Mouse (Mus musculus) forebrain, embryonic 11.5 days (tissue): ENCODE data around the gene Fntb. TPM values are rescaled to one million over a fixed set of nuclear protein-coding genes. Genes with fewer than 3 reads are reported as not detected.

Source experiments
- ATAC-seq: fragments of 200-750 bp; cut with Nextera tagmentation; replicated peaks from 2 replicates; pipeline ENCODE4 v1.8.0; 2017; ENCODE audit warnings: moderate TSS enrichment; ENCODE audit not compliant: low FRiP score
- DNase-seq: peaks from one replicate; pipeline ENCODE4 v3.0.0-alpha.2; 2017; ENCODE audit warnings: low spot score
- H3K27ac ChIP-seq: fragments of 300-500 bp; sonication (generic); 2 replicates; pipeline ENCODE4 v1.5.1; 2014; ENCODE audit warnings: low read depth, low read length
- H3K27me3 ChIP-seq: fragments of 300-500 bp; sonication (generic); 2 replicates; pipeline ENCODE4 v1.6.1; 2014; ENCODE audit warnings: mild to moderate bottlenecking, low read length, mixed read lengths; ENCODE audit not compliant: control insufficient read depth, insufficient read depth
- H3K36me3 ChIP-seq: fragments of 300-500 bp; sonication (generic); 2 replicates; pipeline ENCODE4 v1.6.1; 2014; ENCODE audit warnings: mild to moderate bottlenecking, low read length, moderate library complexity, mixed read lengths; ENCODE audit not compliant: control insufficient read depth, insufficient read depth
- H3K4me1 ChIP-seq: fragments of 300-500 bp; sonication (generic); replicated peaks from 2 replicates; pipeline ENCODE4 v1.6.1; 2014; ENCODE audit warnings: low read length, mixed read lengths; ENCODE audit not compliant: control insufficient read depth, insufficient read depth
- H3K4me2 ChIP-seq: fragments of 300-500 bp; sonication (generic); 2 replicates; pipeline ENCODE4 v1.6.1; 2014; ENCODE audit warnings: low read depth, mild to moderate bottlenecking, low read length, moderate library complexity, mixed read lengths; ENCODE audit not compliant: severe bottlenecking
- H3K4me3 ChIP-seq: fragments of 300-500 bp; sonication (generic); 2 replicates; pipeline ENCODE4 v1.5.1; 2014; ENCODE audit warnings: low read depth, low read length
- H3K9ac ChIP-seq: fragments of 300-500 bp; sonication (generic); 2 replicates; pipeline ENCODE4 v1.6.1; 2014; ENCODE audit warnings: low read length
- H3K9me3 ChIP-seq: fragments of 300-500 bp; sonication (generic); 2 replicates; pipeline ENCODE4 v1.6.1; 2016; ENCODE audit warnings: low read length, mixed read lengths; ENCODE audit not compliant: control insufficient read depth
- WGBS: fragments of 180-500 bp; shearing (Covaris S2); extraction: QIAGEN DNeasy Blood & Tissue Kit; methylation state at CpG from one replicate; pipeline ENCODE4 v1.1.7; 2014; 5-methylcytosine and 5-hydroxymethylcytosine counted together
- polyA plus RNA-seq: library from polyadenylated mRNA; unstranded; fragments of >200 nt; fragmentation: Nextera tagmentation; extraction: Ambion mirVana; gene quantifications from 2 replicates; pipeline ENCODE4 v1.2.1, GENCODE M21; 2014

Fntb gene
- polyA plus RNA-seq, 1 experiment from 2014 or later, result 44.7 TPM

- Histone ChIP-seq H3K36me3 (no peaks in the 10 kb centered on the region), H3K9me3 (no peaks in the 10 kb centered on the region), H3K4me3 (no peak overlapping the region), H3K27me3 (no peaks in the 10 kb centered on the region), H3K4me2 (no peak overlapping the region), H3K27ac (no peak overlapping the region), H3K4me1 (no peaks in the 10 kb centered on the region), H3K9ac (no peak overlapping the region)
- DNase-seq, result no peak
- ATAC-seq, result no peak
- WGBS, result 89% methylated on average over 8 of the region's 8 CpGs
Measured at GRCm38 (mm10) chr12:76920990-76921389, 155.6 kb downstream of the Fntb start.

GRCm38 (mm10) chr12:76923118-76923517 is 157.7 kb downstream of the Fntb start:
- Histone ChIP-seq H3K4me2 (no peak overlapping the region), H3K9me3 (no peaks in the 10 kb centered on the region), H3K4me3 (no peak overlapping the region), H3K9ac (no peak overlapping the region), H3K4me1 (no peaks in the 10 kb centered on the region), H3K36me3 (no peaks in the 10 kb centered on the region), H3K27ac (no peak overlapping the region), H3K27me3 (no peaks in the 10 kb centered on the region)
- no peak for DNase-seq
- no peak for ATAC-seq
- 93% methylated on average over 8 of the region's 8 CpGs for WGBS

- 94% methylated on average over 10 of the region's 10 CpGs for WGBS
- Histone ChIP-seq H3K4me3 (no peak overlapping the region), H3K4me2 (no peak overlapping the region), H3K27ac (no peak overlapping the region), H3K9ac (no peak overlapping the region), H3K27me3 (no peaks in the 10 kb centered on the region), H3K4me1 (0 out of 2 replicates have a peak, but pooled peaks cover 2% of the 10 kb centered on the region), H3K9me3 (no peaks in the 10 kb centered on the region), H3K36me3 (no peaks in the 10 kb centered on the region)
- ATAC-seq, result no peak
- no peak for DNase-seq
Measured at GRCm38 (mm10) chr12:76924904-76925604, 159.7 kb downstream of the Fntb start.

GRCm38 (mm10) chr12:76926338-76926945 is 161.1 kb downstream of the Fntb start:
- Histone ChIP-seq H3K4me2 (no peak overlapping the region), H3K9ac (no peak overlapping the region), H3K4me3 (no peak overlapping the region), H3K27ac (no peak overlapping the region), H3K9me3 (no peaks in the 10 kb centered on the region), H3K4me1 (0 out of 2 replicates have a peak, but pooled peaks cover 2% of the 10 kb centered on the region), H3K27me3 (no peaks in the 10 kb centered on the region), H3K36me3 (no peaks in the 10 kb centered on the region)
- 84% methylated on average over 10 of the region's 10 CpGs for WGBS
- DNase-seq (no peak), ATAC-seq (no peak)

- Histone ChIP-seq H3K4me3 (no peak overlapping the region), H3K9me3 (no peaks in the 10 kb centered on the region), H3K27ac (no peak overlapping the region), H3K27me3 (no peaks in the 10 kb centered on the region), H3K36me3 (no peaks in the 10 kb centered on the region), H3K4me2 (no peak overlapping the region), H3K4me1 (0 out of 2 replicates have a peak, but pooled peaks cover 2% of the 10 kb centered on the region), H3K9ac (no peak overlapping the region)
- no peak for DNase-seq
- no peak for ATAC-seq
- 87% methylated on average over 3 of the region's 3 CpGs for WGBS
Measured at GRCm38 (mm10) chr12:76927012-76927411, 161.6 kb downstream of the Fntb start.

- WGBS, result 71% methylated on average over 10 of the region's 10 CpGs
- Histone ChIP-seq H3K4me1 (0 out of 2 replicates have a peak, but pooled peaks cover 2% of the 10 kb centered on the region), H3K27me3 (no peaks in the 10 kb centered on the region), H3K27ac (no peak overlapping the region), H3K9ac (no peak overlapping the region), H3K4me3 (no peak overlapping the region), H3K4me2 (no peak overlapping the region), H3K36me3 (no peaks in the 10 kb centered on the region), H3K9me3 (no peaks in the 10 kb centered on the region)
- ATAC-seq (no peak), DNase-seq (no peak)
Measured at GRCm38 (mm10) chr12:76927539-76927938, 162.2 kb downstream of the Fntb start.

- 78% methylated on average over 6 of the region's 6 CpGs for WGBS
- no peak for ATAC-seq
Measured at GRCm38 (mm10) chr12:76930177-76930576, 164.8 kb downstream of the Fntb start.

GRCm38 (mm10) chr12:76931739-76932687 is 166.6 kb downstream of the Fntb start:
- H3K9ac ChIP-seq, result no peak overlapping the region
- no peak overlapping the region for H3K4me3 ChIP-seq
- DNase-seq, result no peak
- H3K4me2 ChIP-seq, result no peak overlapping the region
- 0 out of 2 replicates have a peak, but pooled peaks cover 2% of the 10 kb centered on the region for H3K4me1 ChIP-seq
- 90% methylated on average over 14 of the region's 14 CpGs for WGBS
- peaks cover 7% of the 10 kb centered on the region; the same call in 1 of the 2 replicates for H3K36me3 ChIP-seq
- no peak overlapping the region for H3K27ac ChIP-seq
- no peaks in the 10 kb centered on the region for H3K27me3 ChIP-seq
- H3K9me3 ChIP-seq, result no peaks in the 10 kb centered on the region
- ATAC-seq, result no peak

More at GRCm38 (mm10) chr12:76930177-76930576, 164.8 kb downstream of the Fntb start:
- Histone ChIP-seq H3K4me1 (0 out of 2 replicates have a peak, but pooled peaks cover 2% of the 10 kb centered on the region), H3K9ac (no peak overlapping the region), H3K9me3 (no peaks in the 10 kb centered on the region), H3K4me2 (no peak overlapping the region), H3K27ac (no peak overlapping the region), H3K4me3 (no peak overlapping the region), H3K36me3 (no peaks in the 10 kb centered on the region), H3K27me3 (no peaks in the 10 kb centered on the region)
- no peak for DNase-seq
